Mouse (Mus musculus) stomach, postnatal 0 days (tissue): ENCODE data around the gene Cacna1h.

ENCODE experiments used
- CTCF ChIP-seq: IDR thresholded peaks from 2 replicates; pipeline ENCODE4 v1.5.1; 2016; ENCODE audit warnings: antibody characterized with exemption, low read depth, mild to moderate bottlenecking, moderate library complexity
- EP300 ChIP-seq: optimal IDR thresholded peaks from 2 replicates; pipeline ENCODE3; 2016; ENCODE audit warnings: antibody characterized with exemption

GRCm38 (mm10) chr17:25345462-25345861 is 88.1 kb downstream of the Cacna1h start, which contains the start of gene Tpsab1:
- TF ChIP-seq EP300 = no peak
- TF ChIP-seq CTCF = no peak
